Mouse (Mus musculus) stomach, embryonic 16.5 days (tissue): ENCODE results near the gene Tbata. TPM values are rescaled to one million over a fixed set of nuclear protein-coding genes. Genes with fewer than 3 reads are reported as not detected.

Experiments used
- ATAC-seq: fragments of 200-750 bp; cut with Nextera tagmentation; 2 replicates; pipeline ENCODE4 v1.8.0; 2017; ENCODE audit warnings: moderate number of reproducible peaks, moderate TSS enrichment; ENCODE audit not compliant: insufficient read depth, low FRiP score
- H3K27ac ChIP-seq: fragments of 300-500 bp; sonication (generic); 2 replicates; pipeline ENCODE4 v1.5.1; 2014; ENCODE audit warnings: low read length
- H3K27me3 ChIP-seq: fragments of 300-500 bp; sonication (generic); 2 replicates; pipeline ENCODE4 v1.6.1; 2014; ENCODE audit warnings: low read length, control low read depth, mixed read lengths; ENCODE audit not compliant: control insufficient read depth, insufficient read depth
- H3K36me3 ChIP-seq: fragments of 300-500 bp; sonication (generic); 2 replicates; pipeline ENCODE4 v1.6.1; 2014; ENCODE audit warnings: low read length; ENCODE audit not compliant: control insufficient read depth, insufficient read depth
- H3K4me1 ChIP-seq: fragments of 300-500 bp; sonication (generic); 2 replicates; pipeline ENCODE4 v1.6.1; 2014; ENCODE audit warnings: low read length, control low read depth, mixed read lengths; ENCODE audit not compliant: control insufficient read depth, insufficient read depth
- H3K4me2 ChIP-seq: fragments of 300-500 bp; sonication (generic); 2 replicates; pipeline ENCODE4 v1.6.1; 2014; ENCODE audit warnings: low read depth, low read length, mixed read lengths
- H3K4me3 ChIP-seq: fragments of 300-500 bp; sonication (generic); replicated peaks from 2 replicates; pipeline ENCODE4 v1.5.1; 2014; ENCODE audit warnings: mild to moderate bottlenecking, low read length
- H3K9ac ChIP-seq: fragments of 300-500 bp; sonication (generic); 2 replicates; pipeline ENCODE4 v1.6.1; 2014; ENCODE audit warnings: low read length
- H3K9me3 ChIP-seq: fragments of 300-500 bp; sonication (generic); replicated peaks from 2 replicates; pipeline ENCODE4 v1.6.1; 2016; ENCODE audit warnings: low read length, control low read depth; ENCODE audit not compliant: control insufficient read depth
- WGBS: fragments of 180-500 bp; shearing (Covaris S2); extraction: QIAGEN DNeasy Blood & Tissue Kit; methylation state at CpG from one replicate; pipeline ENCODE4 v1.1.7; 2014; 5-methylcytosine and 5-hydroxymethylcytosine counted together
- polyA plus RNA-seq: library from polyadenylated mRNA; unstranded; fragments of >200 nt; fragmentation: Nextera tagmentation; extraction: Ambion mirVana; gene quantifications from 2 replicates; pipeline ENCODE4 v1.2.1, GENCODE M21; 2015

The Tbata gene
- not detected in 2 replicates for polyA plus RNA-seq

GRCm38 (mm10) chr10:61171654-61172053, at the start of gene Tbata:
Gene Tbata, plus strand, starts transcription at chr10:61171954.
- no peak for ATAC-seq
- Histone ChIP-seq H3K27me3 (no peaks in the 10 kb centered on the region), H3K4me1 (0 out of 2 replicates have a peak, but pooled peaks cover 4% of the 10 kb centered on the region), H3K27ac (no peak within 1 kb of the TSS), H3K9ac (no peak within 1 kb of the TSS), H3K4me2 (no peak within 1 kb of the TSS), H3K36me3 (no peaks in the 10 kb centered on the region), H3K9me3 (no peaks in the 10 kb centered on the region), H3K4me3 (no peak within 1 kb of the TSS)
- WGBS: 55% methylated on average over 3 of the region's 3 CpGs

- ATAC-seq: no peak; the same call in 1 of the 2 replicates
- WGBS: 78% methylated on average over 3 of the region's 3 CpGs
- Histone ChIP-seq H3K36me3 (peaks cover 9% of the 10 kb centered on the region), H3K4me3 (no peak overlapping the region), H3K4me2 (no peak overlapping the region), H3K9me3 (no peaks in the 10 kb centered on the region), H3K9ac (no peak overlapping the region), H3K4me1 (no peaks in the 10 kb centered on the region), H3K27me3 (no peaks in the 10 kb centered on the region), H3K27ac (no peak overlapping the region)
These were observed 48.4 kb upstream of the Tbata start for GRCm38 (mm10) chr10:61123276-61123913.

GRCm38 (mm10) chr10:61124462-61124861, 47.3 kb upstream of the Tbata start:
- Histone ChIP-seq H3K9ac (no peak overlapping the region), H3K27me3 (no peaks in the 10 kb centered on the region), H3K9me3 (no peaks in the 10 kb centered on the region), H3K27ac (no peak overlapping the region), H3K4me1 (no peaks in the 10 kb centered on the region), H3K4me2 (no peak overlapping the region), H3K36me3 (peaks cover 9% of the 10 kb centered on the region), H3K4me3 (no peak overlapping the region)
- 76% methylated on average over 2 of the region's 2 CpGs for WGBS
- no peak for ATAC-seq

- Histone ChIP-seq H3K4me3 (no peak overlapping the region), H3K27ac (no peak overlapping the region), H3K9ac (no peak overlapping the region), H3K4me2 (no peak overlapping the region), H3K27me3 (no peaks in the 10 kb centered on the region), H3K36me3 (peaks cover 4% of the 10 kb centered on the region; the same call in 1 of the 2 replicates), H3K4me1 (no peaks in the 10 kb centered on the region), H3K9me3 (no peaks in the 10 kb centered on the region)
- no peak for ATAC-seq
- 97% methylated on average over 1 of the region's 1 CpGs for WGBS
These were observed 42.9 kb upstream of the Tbata start for GRCm38 (mm10) chr10:61128701-61129365.

- Histone ChIP-seq H3K9ac (no peak overlapping the region), H3K27me3 (no peaks in the 10 kb centered on the region), H3K4me1 (no peaks in the 10 kb centered on the region), H3K27ac (no peak overlapping the region), H3K4me3 (no peak overlapping the region), H3K36me3 (peaks cover 4% of the 10 kb centered on the region; the same call in 1 of the 2 replicates), H3K4me2 (no peak overlapping the region), H3K9me3 (no peaks in the 10 kb centered on the region)
- WGBS: 85% methylated on average over 3 of the region's 3 CpGs
- ATAC-seq: no peak
These were observed 40.8 kb upstream of the Tbata start for GRCm38 (mm10) chr10:61130959-61131358.

GRCm38 (mm10) chr10:61134041-61134440, 37.7 kb upstream of the Tbata start:
- no peak for ATAC-seq
- 74% methylated on average over 4 of the region's 4 CpGs for WGBS
- H3K9me3 ChIP-seq: no peaks in the 10 kb centered on the region

GRCm38 (mm10) chr10:61135226-61135839, 36.4 kb upstream of the Tbata start:
- Histone ChIP-seq H3K4me1 (no peaks in the 10 kb centered on the region), H3K4me2 (no peak overlapping the region), H3K27ac (no peak overlapping the region), H3K9me3 (no peaks in the 10 kb centered on the region), H3K9ac (no peak overlapping the region), H3K36me3 (no peaks in the 10 kb centered on the region), H3K4me3 (no peak overlapping the region), H3K27me3 (no peaks in the 10 kb centered on the region)
- 53% methylated on average over 3 of the region's 3 CpGs for WGBS
- ATAC-seq: no peak

More at GRCm38 (mm10) chr10:61134041-61134440, 37.7 kb upstream of the Tbata start:
- Histone ChIP-seq H3K27ac (no peak overlapping the region), H3K36me3 (no peaks in the 10 kb centered on the region), H3K4me3 (no peak overlapping the region), H3K4me1 (no peaks in the 10 kb centered on the region), H3K27me3 (no peaks in the 10 kb centered on the region), H3K9ac (no peak overlapping the region), H3K4me2 (no peak overlapping the region)

- Histone ChIP-seq H3K4me1 (no peaks in the 10 kb centered on the region), H3K4me3 (no peak overlapping the region), H3K27ac (no peak overlapping the region), H3K27me3 (no peaks in the 10 kb centered on the region), H3K4me2 (no peak overlapping the region), H3K9me3 (no peaks in the 10 kb centered on the region), H3K9ac (no peak overlapping the region), H3K36me3 (no peaks in the 10 kb centered on the region)
- WGBS: 45% methylated on average over 1 of the region's 1 CpGs
- ATAC-seq: no peak
These were observed 34.2 kb upstream of the Tbata start for GRCm38 (mm10) chr10:61137567-61137966.

GRCm38 (mm10) chr10:61143343-61143742, 28.4 kb upstream of the Tbata start:
- WGBS: 87% methylated on average over 2 of the region's 2 CpGs
- Histone ChIP-seq H3K27ac (no peak overlapping the region), H3K9me3 (no peaks in the 10 kb centered on the region), H3K4me2 (no peak overlapping the region), H3K4me3 (no peak overlapping the region), H3K4me1 (peaks cover 6% of the 10 kb centered on the region), H3K27me3 (no peaks in the 10 kb centered on the region), H3K36me3 (no peaks in the 10 kb centered on the region), H3K9ac (no peak overlapping the region)
- ATAC-seq: no peak
